Mouse (Mus musculus) lung, adult 2 months (tissue): ENCODE measurements at regions not wholly inside any gene's neighbourhood (a gene's known extent, or its start where the extent isn't known, plus 50 kb on each side); places are given as distances from the start of the nearest gene placed in this dataset.
"Not testable (repeated sequence)": the region's sequence is repeated elsewhere in the genome, so short reads cannot be mapped to it uniquely, and the experiment has no call there.

ENCODE experiments used
- DNase-seq: peaks from one replicate; pipeline ENCODE4 v3.0.0; 2022
- H3K4me1 ChIP-seq: fragments of 200-500 bp; 2 replicates; pipeline ENCODE4 v1.6.1; 2011; ENCODE audit warnings: low read length; ENCODE audit not compliant: control insufficient read depth, insufficient read depth
- H3K4me3 ChIP-seq: fragments of 200-500 bp; replicated peaks from 2 replicates; pipeline ENCODE3; 2011; ENCODE audit warnings: low read depth, mild to moderate bottlenecking, control low read depth, low read length; ENCODE audit errors: extremely low read depth
- CTCF ChIP-seq: fragments of 200-500 bp; IDR thresholded peaks from 2 replicates; pipeline ENCODE4 v1.5.1; 2011; ENCODE audit warnings: mild to moderate bottlenecking, low read length, control low read depth; ENCODE audit not compliant: insufficient read depth
- POLR2A ChIP-seq: fragments of 200-500 bp; IDR thresholded peaks from 2 replicates; pipeline ENCODE4 v1.6.1; 2011; ENCODE audit warnings: low read depth, mild to moderate bottlenecking, control low read depth, low read length, borderline replicate concordance; ENCODE audit errors: extremely low read depth
- WGBS: fragments of 180-500 bp; shearing (Covaris S2); methylation state at CpG from one replicate; pipeline ENCODE4 v1.1.7; 2018; 5-methylcytosine and 5-hydroxymethylcytosine counted together

DNA sequence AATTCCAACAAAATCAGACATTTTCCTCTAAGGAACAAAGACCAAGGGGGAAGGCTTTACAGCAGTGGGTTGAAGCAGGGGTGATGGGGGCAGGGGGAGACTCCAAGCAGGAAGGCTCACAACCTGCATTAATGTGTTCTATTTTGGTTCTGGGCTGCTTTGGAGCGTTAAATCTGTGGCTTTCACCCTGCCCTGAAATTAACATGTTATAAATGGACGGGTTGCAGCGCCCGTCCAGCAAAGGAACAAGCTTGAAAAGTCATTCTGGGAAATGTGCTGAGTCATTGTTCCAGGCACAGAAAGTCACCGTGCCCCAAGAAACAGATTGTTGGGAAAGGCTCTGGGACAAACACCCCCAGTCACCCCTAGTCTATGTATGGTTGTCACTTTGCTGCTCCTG is 127.2 kb upstream of the Gmds start:
- H3K4me3 ChIP-seq = no peak overlapping the region
- no peaks in the 10 kb centered on the region for H3K4me1 ChIP-seq
- TF ChIP-seq POLR2A (no peak), CTCF (no peak)
- DNase-seq = no peak
- WGBS = 28% methylated on average over 5 of the region's 5 CpGs

DNA sequence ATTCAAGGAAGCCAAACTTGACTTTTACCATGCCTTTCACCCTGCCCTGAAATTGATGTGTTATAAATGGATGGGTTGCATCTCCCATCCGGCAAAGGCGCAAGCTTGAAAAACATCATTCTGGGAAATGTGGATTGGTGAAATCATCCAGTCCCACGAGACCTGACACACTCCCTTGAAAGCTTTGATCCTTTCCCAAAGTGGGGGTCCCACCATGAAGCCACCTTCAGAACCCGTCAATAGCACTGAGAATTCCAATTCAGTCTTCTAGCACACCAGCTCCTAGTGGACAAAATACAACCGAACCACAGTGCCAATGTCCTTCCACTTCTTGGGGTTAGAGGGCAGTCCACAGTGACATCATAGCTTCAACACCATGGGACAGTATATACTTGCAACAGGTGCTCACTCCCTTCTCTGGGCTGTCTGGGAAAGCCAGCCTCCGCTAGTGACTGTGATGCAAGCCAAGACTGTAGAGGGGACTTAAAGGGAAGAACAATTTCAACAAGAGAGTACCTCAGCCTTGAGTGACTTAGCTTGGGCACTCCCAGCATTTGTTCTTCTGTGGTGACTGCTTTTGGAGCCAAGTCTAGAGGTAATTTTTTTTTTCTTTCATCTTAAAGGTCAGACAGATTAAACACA is 126.6 kb upstream of the Gmds start:
- WGBS = 80% methylated on average over 6 of the region's 6 CpGs
- DNase-seq = no peak
- TF ChIP-seq POLR2A (no peak), CTCF (no peak)
- H3K4me1 ChIP-seq = no peaks in the 10 kb centered on the region
- no peak overlapping the region for H3K4me3 ChIP-seq

DNA sequence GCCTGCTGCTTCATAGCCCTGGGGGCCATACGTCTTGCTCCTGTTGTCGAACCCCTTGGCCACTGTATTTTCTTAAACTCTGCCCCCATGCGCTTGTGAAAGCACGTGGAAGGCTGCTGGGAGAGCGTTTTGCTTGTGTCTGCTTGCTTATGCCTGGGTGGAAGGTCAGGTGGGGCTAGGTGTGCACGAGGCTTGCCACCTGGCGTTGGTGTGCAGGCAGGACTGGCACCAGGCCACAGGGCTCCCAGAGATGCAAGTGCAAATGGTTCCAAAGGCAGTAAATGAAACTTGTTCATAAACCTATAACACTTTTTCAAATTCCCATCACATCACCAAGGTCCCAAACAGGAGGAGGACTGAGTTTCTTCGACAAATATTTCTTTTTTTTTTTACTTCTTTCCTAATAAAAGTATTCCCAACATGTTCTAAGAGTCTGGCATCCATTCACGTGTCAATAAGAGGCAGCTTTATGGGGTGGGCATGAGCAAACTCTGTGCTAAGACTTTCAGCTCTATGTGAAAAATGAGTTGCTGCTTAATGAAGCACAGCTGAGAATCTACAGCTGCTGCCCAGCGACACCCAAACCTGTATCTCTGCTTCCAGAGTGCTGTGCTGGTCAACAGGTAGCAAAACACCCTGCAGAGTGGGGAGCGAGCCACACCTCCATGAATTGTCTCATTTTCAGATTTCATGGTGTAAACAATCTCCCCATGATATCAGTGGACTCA is 116.0 kb upstream of the Gmds start:
- DNase-seq = no peak
- H3K4me3 ChIP-seq = no peak overlapping the region
- no peaks in the 10 kb centered on the region for H3K4me1 ChIP-seq
- TF ChIP-seq CTCF (no peak), POLR2A (no peak)
- 63% methylated on average over 11 of the region's 11 CpGs for WGBS

DNA sequence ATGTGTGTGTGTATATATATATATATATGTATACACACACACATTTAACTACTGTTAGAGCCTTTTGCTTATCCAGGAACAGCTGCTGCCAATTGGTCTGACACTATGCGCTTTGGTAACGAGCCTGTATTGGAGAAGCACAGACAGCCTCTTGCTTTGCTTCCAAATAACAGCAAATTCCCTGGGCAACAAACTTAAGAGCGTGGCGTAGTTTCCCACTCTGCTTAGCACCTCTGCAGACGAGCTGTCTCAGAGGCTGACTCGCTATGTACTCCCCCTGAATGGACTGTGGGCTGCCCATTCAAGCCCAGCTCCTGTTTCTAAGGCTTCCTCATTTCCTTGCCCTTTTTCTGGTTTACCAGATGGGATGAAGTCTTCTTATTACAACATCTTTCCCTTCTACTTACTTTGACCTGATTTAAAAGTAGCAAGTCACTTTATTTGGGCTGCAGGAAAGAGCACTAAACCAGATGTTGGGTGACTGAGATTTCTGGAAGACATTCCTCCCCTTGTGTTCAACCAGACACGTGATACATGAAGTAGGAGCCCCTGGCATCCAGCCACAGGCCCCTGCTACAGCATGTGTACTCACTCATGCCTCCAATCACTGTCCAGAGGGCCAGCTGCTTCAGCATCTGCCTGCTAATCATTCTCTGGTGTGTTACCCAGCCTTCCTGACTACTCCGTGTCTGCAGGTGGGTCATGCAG is 111.3 kb upstream of the Gmds start:
- no peak overlapping the region for H3K4me3 ChIP-seq
- no peaks in the 10 kb centered on the region for H3K4me1 ChIP-seq
- 70% methylated on average over 8 of the region's 8 CpGs for WGBS
- TF ChIP-seq CTCF (no peak), POLR2A (no peak)
- DNase-seq = peak; percentile 10

DNA sequence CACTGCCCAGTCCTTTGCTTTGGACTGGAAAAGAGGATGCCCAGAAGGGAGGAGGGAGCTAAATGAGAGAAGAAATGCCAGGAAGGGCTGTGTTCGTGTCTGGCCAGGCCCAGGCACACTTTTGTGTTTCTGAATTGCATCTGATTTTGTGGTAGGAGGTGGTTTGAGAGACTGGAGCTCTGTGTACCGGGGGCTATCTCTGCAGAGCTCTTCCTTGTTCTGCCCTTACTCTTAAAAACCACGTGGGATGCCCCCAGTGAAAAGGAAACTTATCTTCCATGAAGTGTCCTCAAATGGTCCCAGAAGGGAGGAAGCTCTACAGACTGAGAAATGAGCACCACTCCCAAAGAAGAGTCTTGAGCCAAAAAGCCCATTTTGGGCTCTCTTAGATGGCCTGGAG is 106.0 kb upstream of the Gmds start:
- WGBS = 56% methylated on average over 3 of the region's 3 CpGs
- Histone ChIP-seq H3K4me3 (no peak overlapping the region), H3K4me1 (no peaks in the 10 kb centered on the region)
- DNase-seq = no peak
- TF ChIP-seq POLR2A (no peak), CTCF (no peak)

DNA sequence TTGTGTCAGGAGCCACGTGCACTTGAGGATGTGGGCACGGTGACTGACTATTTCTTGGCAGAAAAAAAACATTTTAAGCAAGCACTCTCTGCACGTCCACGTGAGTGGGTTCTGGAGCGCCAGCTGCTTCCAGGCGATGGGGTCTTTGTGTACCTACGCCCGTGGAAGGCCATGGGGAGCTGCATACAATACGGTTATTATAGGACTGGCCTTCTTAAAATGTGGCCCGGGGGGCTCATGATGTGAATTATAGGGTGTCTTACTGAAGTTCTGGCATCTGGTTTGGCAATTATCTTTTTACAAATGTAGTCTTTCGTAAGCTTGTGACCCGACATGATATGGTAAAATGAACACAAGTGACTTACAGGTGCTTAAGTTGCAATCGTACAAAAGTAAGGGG is 103.5 kb upstream of the Gmds start:
- 70% methylated on average over 13 of the region's 13 CpGs for WGBS
- Histone ChIP-seq H3K4me1 (no peaks in the 10 kb centered on the region), H3K4me3 (no peak overlapping the region)
- TF ChIP-seq CTCF = no peak
- no peak for TF ChIP-seq POLR2A
- DNase-seq = no peak

GRCm38 (mm10) chr13:32435136-32435535 is 96.6 kb upstream of the Gmds start:
- WGBS = 73% methylated on average over 5 of the region's 5 CpGs
- no peak for TF ChIP-seq POLR2A
- no peak for TF ChIP-seq CTCF
- DNase-seq = no peak
- no peaks in the 10 kb centered on the region for H3K4me1 ChIP-seq
- H3K4me3 ChIP-seq = no peak overlapping the region

DNA sequence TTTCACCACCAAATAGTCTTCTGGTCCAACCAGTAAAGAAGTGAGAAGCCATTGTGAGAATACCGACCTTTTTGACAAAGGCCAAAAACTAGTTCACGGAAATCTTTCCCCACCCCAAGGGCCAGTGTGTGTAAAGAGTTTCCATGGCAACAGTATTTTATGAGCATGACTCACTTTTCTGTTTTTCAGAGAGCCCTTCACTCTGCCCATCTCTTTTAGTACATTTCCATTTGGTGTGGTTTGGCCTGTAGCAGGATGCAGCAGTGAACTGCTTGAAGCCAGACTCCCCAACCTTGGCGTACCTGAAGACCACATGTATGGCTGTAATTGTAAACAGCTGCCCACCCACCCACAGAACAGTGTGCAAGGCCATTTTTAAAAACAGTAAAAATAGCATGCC is 89.9 kb upstream of the Gmds start:
- TF ChIP-seq POLR2A (no peak), CTCF (no peak)
- Histone ChIP-seq H3K4me3 (no peak overlapping the region), H3K4me1 (no peaks in the 10 kb centered on the region)
- WGBS = 63% methylated on average over 3 of the region's 3 CpGs
- DNase-seq = no peak

DNA sequence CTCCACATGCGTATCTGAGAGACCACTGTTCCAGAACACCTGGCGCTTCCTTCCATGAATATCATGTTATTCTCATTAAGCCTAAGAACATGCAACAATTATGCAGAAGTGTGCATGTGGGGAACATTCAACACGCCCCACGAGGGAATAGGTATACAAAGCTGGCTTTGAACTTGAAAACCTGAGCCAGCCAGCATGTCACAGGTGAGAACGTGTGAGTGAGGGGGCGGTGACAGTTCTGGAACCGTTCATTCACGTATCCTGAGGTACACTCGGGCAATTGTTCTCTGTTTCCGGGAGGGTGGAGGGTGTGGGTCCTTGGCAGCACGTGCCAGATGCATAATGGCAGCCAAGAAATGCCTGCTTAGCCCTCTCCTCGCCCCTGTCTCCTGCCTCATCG is 88.4 kb upstream of the Gmds start:
- 74% methylated on average over 13 of the region's 13 CpGs for WGBS
- Histone ChIP-seq H3K4me3 (no peak overlapping the region), H3K4me1 (no peaks in the 10 kb centered on the region)
- DNase-seq = no peak
- TF ChIP-seq POLR2A = no peak
- TF ChIP-seq CTCF = no peak

DNA sequence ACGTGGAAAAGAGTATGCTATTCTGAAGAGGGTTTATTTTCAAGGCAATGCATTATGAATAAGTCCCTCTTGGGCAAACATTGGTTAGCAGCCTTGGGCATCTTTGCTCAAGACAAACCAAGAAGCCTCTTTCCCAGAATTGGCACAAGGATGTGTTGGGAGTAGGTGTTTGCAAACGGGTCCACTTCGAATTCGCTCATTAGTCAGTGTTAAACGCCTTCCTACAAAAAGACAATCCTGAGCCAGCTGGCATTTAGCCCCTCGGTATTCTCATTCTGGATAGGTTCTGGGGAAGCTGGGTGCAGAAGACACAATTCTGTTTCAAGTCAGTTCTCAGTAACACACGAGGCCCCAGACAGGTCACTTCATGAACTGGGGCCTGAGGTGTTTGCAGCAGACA is 87.7 kb upstream of the Gmds start:
- Histone ChIP-seq H3K4me1 (no peaks in the 10 kb centered on the region), H3K4me3 (no peak overlapping the region)
- 66% methylated on average over 7 of the region's 7 CpGs for WGBS
- TF ChIP-seq CTCF (no peak), POLR2A (no peak)
- no peak for DNase-seq

- WGBS = 89% methylated on average over 9 of the region's 9 CpGs
- not testable (repeated sequence) for H3K4me1 ChIP-seq, H3K4me3 ChIP-seq, DNase-seq
Observed at GRCm38 (mm10) chr13:32424543-32424942, 86.0 kb upstream of the Gmds start.
